In the genomic region with DNA sequence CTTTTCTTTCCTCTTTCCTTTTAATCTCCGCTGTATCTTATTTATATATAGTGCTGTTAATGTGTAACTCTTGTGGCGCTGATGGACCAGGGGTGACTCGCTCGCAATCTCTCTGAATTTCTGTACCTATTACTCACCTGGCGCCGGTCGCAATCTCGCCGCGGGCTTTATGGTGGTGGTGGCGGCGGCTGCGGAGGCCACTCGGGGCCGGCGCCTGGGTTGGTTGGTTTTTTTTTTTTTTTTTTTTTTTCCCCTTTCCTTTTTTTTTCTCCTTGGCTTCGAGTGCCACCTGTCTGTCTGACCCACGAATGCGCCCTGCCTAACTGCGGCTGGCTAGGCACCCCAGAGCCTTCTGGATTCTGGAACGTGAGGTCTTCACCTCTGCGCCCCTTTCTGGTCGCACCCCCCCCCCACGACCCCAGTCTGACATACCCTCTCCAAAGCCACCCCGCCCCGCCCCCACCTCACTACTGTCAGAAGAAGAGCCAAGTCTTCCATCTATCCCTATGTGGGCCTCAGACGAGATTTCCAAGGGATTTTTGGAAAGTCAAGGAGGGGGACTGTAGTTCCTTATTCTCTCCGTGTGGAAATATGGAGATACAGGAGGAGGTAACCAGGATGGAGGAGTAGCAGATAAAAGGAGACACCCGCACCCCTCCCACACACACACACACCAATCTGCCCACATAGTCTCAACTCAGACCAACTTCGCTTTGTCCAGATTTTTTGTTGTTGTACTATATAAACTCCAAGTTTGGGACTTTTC, we compare ENCODE assay signal across 9 mouse cellular contexts. TPM values are rescaled to one million over a fixed set of nuclear protein-coding genes. Genes with fewer than 3 reads are reported as not detected.
DNase-seq lines count a peak whose midpoint lies in the region; ATAC-seq and TF ChIP-seq lines count a peak whose summit lies in the region.
"Had no signal": no experiment of that assay in that cellular context is flagged by ENCODE, and none has a peak within 500 bp of the region (broad histone marks: within the 10 kb centered on the region; RNA-seq: fewer than 3 reads in every experiment).

No protein-coding gene starts in this region.

- peak; percentile 56; the same call in 1 of the 2 replicates for ATAC-seq in heart, postnatal 0 days (ENCODE audit: insufficient read depth, low read depth)
- no peak for ATAC-seq in liver, embryonic 12.5 days
- no peak for ATAC-seq in stomach, embryonic 15.5 days (ENCODE audit: insufficient read depth, low FRiP score, low read depth)

- no peaks in the 10 kb centered on the region for H3K4me1 ChIP-seq in heart, postnatal 0 days (ENCODE audit: control insufficient read depth, insufficient read depth)
- peaks cover 5% of the 10 kb centered on the region; the same call in 1 of the 2 replicates for H3K4me1 ChIP-seq in liver, embryonic 12.5 days
- peaks cover 18% of the 10 kb centered on the region for H3K4me1 ChIP-seq in stomach, embryonic 15.5 days

- H3K27ac ChIP-seq in heart, postnatal 0 days (ENCODE audit: low read depth): no peak overlapping the region
- H3K27ac ChIP-seq in liver, embryonic 12.5 days: no peak overlapping the region; the same call in 1 of the 2 replicates
- no peak overlapping the region for H3K27ac ChIP-seq in stomach, embryonic 15.5 days

- peaks cover 98% of the 10 kb centered on the region for H3K27me3 ChIP-seq in heart, postnatal 0 days (ENCODE audit: control insufficient read depth, insufficient read depth, low read length)
- peaks cover 94% of the 10 kb centered on the region for H3K27me3 ChIP-seq in liver, embryonic 12.5 days (replicated peaks)
- H3K27me3 ChIP-seq in stomach, embryonic 15.5 days (replicated peaks): peaks cover 80% of the 10 kb centered on the region
- H3K27me3 ChIP-seq: CH12.LX had no signal

- H3K4me2 ChIP-seq in heart, postnatal 0 days (ENCODE audit: low read depth, low read length): peak overlapping the region; percentile 56
- peak overlapping the region; percentile 44 for H3K4me2 ChIP-seq in liver, embryonic 12.5 days
- H3K4me2 ChIP-seq in stomach, embryonic 15.5 days: peak overlapping the region; percentile 50

- H3K4me3 ChIP-seq in heart, postnatal 0 days (ENCODE audit: low read depth, low read length): peak overlapping the region; percentile 36
- H3K4me3 ChIP-seq in liver, embryonic 12.5 days: peak overlapping the region; percentile 14
- peak overlapping the region; percentile 25 for H3K4me3 ChIP-seq in stomach, embryonic 15.5 days (replicated peaks)

- H3K9ac ChIP-seq in heart, postnatal 0 days (replicated peaks; ENCODE audit: low read depth, low read length): no peak overlapping the region
- 0 out of 2 replicates have a peak overlapping the region, but pooled peaks have one; percentile 3 for H3K9ac ChIP-seq in liver, embryonic 12.5 days
- no peak overlapping the region for H3K9ac ChIP-seq in stomach, embryonic 15.5 days

- H3K9me3 ChIP-seq in heart, postnatal 0 days (replicated peaks; ENCODE audit: control insufficient read depth, low read length): no peaks in the 10 kb centered on the region
- no peaks in the 10 kb centered on the region for H3K9me3 ChIP-seq in liver, embryonic 12.5 days (replicated peaks)
- H3K9me3 ChIP-seq in stomach, embryonic 15.5 days: no peaks in the 10 kb centered on the region

- intact Hi-C loops in gastrocnemius, postnatal 14 days (cut with DNase I; ENCODE audit: low total_unique reads): no loop called here

- H3K36me3 ChIP-seq in heart, postnatal 0 days (replicated peaks; ENCODE audit: control insufficient read depth, insufficient read depth, low read length): no peaks in the 10 kb centered on the region; the same call in 1 of the 2 replicates
- H3K36me3 ChIP-seq in liver, embryonic 12.5 days: no peaks in the 10 kb centered on the region
- H3K36me3 ChIP-seq in stomach, embryonic 15.5 days: no peaks in the 10 kb centered on the region

- TF ChIP-seq EP300 in heart, postnatal 0 days (IDR thresholded peaks at IDR 0.05; ENCODE audit: low read depth): no peak

- DNase-seq in gastrocnemius, postnatal 14 days: peak; percentile 45
- DNase-seq in gastrocnemius, postnatal 4 days (ENCODE audit: low spot score in 2 of 2): no peak
- peak; percentile 73 for DNase-seq in adrenal gland, postnatal 14 days
- DNase-seq in heart, postnatal 0 days (ENCODE audit: low spot score): no peak
- no peak for DNase-seq in spleen, adult 12 weeks (ENCODE audit: low spot score)
- no peak for DNase-seq in thymus, postnatal 0 days (ENCODE audit: low spot score)

- 1% methylated on average over 30 of the region's 30 CpGs for WGBS in heart, postnatal 0 days
- WGBS in liver, embryonic 12.5 days (ENCODE audit: insufficient replicate concordance): 2% methylated on average over 30 of the region's 30 CpGs
- 3% methylated on average over 30 of the region's 30 CpGs for WGBS in stomach, embryonic 15.5 days

- TF ChIP-seq CTCF in heart, postnatal 0 days (IDR thresholded peaks at IDR 0.05; ENCODE audit: low read depth): peak; percentile 50

RNA-seq across cellular contexts. Expression of gene Tbx3, which starts 15.9 kb away (rescaled TPM):
- 1 to 10 TPM; 6.5 to 9.4 TPM for total RNA-seq in gastrocnemius, postnatal 14 days (2021)
- total RNA-seq in gastrocnemius, postnatal 4 days (2021): 10 to 100 TPM; 12.8 to 14.5 TPM
- 176 and 177 TPM in 2 replicates for total RNA-seq in adrenal gland, postnatal 14 days (2021)
- total RNA-seq in heart, postnatal 0 days (2014; rRNA removed; ENCODE audit: low replicate concordance): 3.2 and 6.7 TPM in 2 replicates
- 5.4 and 5.7 TPM in 2 replicates for polyA plus RNA-seq in heart, postnatal 0 days (2015; fragmentation: Nextera tagmentation; extraction: Ambion mirVana)
- 9.3 and 10.7 TPM in 2 replicates for polyA plus RNA-seq in liver, embryonic 12.5 days (2016; fragmentation: Nextera tagmentation; extraction: Ambion mirVana)
- polyA plus RNA-seq in stomach, embryonic 15.5 days (2015; fragmentation: Nextera tagmentation; extraction: Ambion mirVana): 21.4 and 21.9 TPM in 2 replicates
- polyA plus RNA-seq in thymus, postnatal 0 days (2015; fragmentation: Nextera tagmentation; extraction: Ambion mirVana): 1.3 and 1.4 TPM in 2 replicates
- total RNA-seq: CH12.LX had no signal

Comparison
In these comparisons a context has a peak if more than half of its experiments do, and no peak if none do; other contexts are left out.
1. DNase-seq: peak in gastrocnemius, postnatal 14 days (single experiment) and adrenal gland, postnatal 14 days (single experiment); none in gastrocnemius, postnatal 4 days (0 of 2), heart, postnatal 0 days (single experiment), spleen, adult 12 weeks (single experiment) and thymus, postnatal 0 days (single experiment).
2. RNA of gene Tbx3, which starts 15.9 kb away (total RNA-seq): 176 to 177 TPM in adrenal gland, postnatal 14 days; 12.8 to 14.5 TPM in gastrocnemius, postnatal 4 days, 6.5 to 9.4 TPM in gastrocnemius, postnatal 14 days and 3.2 to 6.7 TPM in heart, postnatal 0 days; every median in the first group is over 10 times any median in the second.
3. Peak in every context shown above with its lines, with median percentiles within 50 percentile points of each other: H3K4me2 ChIP-seq and H3K4me3 ChIP-seq.